Mouse (Mus musculus) right cerebral cortex, adult 2 months (tissue): ENCODE results near the gene Nxn.

Source experiments
- DNase-seq, 2 experiments: peaks; one replicate each; pipeline ENCODE4 v3.0.0; 2021 to 2022; ENCODE audit warnings: low spot score in 2 of 2

Gene Nxn

DNA sequence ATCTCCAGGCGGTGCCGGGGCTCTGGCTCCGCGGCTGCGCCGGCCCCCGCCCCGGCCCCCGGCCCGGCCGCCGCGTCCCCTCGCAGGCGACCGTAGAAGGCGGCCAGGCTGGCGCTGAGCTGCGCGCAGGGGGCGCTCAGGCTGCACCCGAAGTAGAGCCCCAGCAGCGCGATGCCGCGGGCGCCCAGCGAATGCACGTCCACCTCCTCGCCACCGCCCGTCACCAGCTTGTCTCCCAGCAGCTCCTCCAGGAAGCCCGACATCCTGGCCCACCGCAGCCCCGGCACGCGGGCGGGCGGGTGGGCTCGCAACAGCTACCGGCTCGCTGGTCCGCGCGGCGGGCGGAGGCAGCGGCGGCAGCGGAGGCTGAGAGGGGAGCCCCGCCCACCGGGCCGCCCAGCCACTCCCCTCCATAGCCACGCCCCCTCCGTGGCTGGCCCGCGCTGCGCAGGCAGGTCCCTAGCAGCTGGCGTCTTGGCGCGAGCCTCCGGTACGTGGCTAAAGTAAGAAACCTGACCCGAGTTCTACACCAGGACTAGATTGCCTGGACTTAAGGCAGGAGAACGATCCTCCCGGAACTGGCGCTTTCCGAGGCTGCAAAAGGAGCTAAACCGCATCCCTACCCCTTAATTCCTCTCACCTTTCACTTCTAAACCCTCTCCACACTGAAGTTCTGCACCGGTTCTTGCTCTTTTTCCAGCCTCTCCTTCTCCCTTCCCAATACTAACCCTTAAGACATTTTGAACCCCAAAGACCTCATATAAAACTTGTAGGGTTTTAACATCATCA, at the start of gene Nxn:
TSS of gene Nxn (minus strand) at position 343 of the 789 bp plus-strand sequence.
- peak; percentile 73 to 79 for DNase-seq

DNA sequence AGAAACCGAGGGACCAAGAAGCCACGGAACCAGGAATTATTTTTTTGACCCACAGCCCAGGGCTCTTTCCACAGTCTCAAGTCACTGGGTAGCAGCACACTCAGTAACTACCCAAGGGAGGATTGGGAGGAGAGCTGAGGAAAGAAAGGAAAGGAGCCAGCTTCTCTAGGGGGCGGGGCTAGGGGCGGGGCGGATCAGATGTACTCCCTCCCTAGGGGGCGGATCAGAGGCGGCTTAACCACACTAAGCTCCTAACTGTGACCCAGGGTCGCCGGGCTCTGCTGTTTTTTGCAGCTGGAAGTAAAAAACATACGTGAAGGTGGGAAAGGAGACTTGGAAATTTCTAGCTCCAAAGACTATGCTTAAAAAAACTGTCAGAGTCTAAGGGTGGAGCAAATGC, 47.3 kb upstream of the Nxn start:
- no peak for DNase-seq

DNA sequence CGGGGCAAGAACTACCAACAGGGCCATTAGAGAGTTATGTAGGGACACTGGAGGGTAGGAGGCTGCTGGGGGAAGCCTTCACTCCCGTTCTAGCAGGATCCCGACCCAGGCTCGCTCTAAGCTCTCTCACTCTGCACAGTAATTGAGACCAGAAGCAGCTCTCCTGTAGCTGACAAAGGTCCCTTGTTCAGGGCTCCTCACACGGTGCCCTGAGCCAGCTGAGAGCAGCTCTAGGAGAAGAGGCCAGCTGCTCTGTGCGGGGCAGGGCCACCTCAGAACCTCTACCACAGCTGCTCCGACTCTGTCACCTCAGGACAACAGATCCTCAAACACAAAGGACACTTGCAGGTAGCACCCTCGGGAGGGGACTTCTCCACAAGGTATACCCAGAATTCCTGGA, 46.5 kb upstream of the Nxn start:
- no peak for DNase-seq

DNA sequence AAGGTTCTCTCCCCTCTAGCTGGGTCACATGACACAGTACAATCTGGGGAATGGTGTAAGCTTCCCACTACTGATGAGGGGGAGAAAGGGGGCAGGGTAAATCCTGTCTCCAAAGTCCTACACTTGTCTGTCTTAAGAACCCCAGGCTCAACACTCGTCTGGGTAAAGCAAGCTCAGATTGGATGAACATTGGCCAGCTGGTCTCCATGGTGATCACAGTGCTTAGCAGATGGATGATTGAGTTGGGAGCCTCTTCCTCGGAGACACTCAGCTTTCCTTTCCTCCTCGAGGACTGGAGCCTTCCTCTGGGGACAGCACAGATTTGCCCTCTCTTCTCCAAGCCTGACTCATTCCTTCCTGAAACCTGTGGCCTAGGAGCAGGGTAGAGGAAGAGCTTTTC, 40.7 kb upstream of the Nxn start:
- peak; percentile 55 to 69 for DNase-seq

DNA sequence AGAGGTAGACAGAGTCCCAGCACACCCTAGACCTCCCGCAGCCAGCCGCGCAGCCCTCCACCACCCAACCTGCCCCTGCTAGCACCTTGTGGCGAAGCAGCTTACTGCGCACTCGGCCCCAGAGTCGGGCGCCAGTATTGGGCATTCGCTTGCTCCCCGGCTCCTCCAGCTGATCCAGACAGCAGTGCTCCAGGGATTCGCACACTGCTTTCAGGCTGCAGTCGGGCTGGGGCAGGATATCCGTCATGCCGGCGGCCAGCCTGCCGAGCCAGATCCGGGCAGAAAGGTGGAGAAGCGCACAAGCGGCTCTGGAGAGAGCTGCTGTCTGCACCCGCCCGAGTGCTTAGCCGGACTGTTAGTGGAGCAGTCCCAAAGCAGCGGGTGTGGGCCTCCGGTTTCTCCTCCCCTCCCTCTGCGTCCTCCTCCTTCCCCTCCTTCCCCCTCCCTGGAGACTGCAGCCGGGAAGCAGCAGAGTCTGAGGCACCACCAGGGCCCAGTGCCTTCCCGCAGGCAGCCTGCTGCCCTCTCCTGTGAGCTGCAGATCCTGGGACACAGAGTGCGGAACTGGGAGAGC, 38.0 kb upstream of the Nxn start:
- DNase-seq = no peak

DNA sequence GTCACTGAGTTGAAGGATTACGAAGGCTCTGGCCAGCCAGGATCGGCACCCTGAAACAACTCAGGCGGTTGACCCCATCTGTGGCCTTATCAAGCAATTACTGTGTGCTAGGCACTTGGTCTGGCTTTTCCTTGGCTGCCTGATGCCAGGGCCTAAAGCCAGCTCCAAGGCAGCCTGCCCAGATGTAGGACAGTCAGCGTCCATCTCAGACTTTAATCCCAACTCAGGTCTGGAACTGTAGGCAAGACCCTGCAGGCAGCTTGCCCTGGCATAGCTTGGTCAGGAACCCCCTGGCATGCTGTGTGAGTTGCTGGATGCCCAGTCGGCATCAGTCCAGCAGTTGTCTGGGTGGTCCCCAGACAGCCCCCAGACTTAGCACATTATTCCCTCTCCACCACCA, 37.1 kb upstream of the Nxn start:
- no peak for DNase-seq

DNA sequence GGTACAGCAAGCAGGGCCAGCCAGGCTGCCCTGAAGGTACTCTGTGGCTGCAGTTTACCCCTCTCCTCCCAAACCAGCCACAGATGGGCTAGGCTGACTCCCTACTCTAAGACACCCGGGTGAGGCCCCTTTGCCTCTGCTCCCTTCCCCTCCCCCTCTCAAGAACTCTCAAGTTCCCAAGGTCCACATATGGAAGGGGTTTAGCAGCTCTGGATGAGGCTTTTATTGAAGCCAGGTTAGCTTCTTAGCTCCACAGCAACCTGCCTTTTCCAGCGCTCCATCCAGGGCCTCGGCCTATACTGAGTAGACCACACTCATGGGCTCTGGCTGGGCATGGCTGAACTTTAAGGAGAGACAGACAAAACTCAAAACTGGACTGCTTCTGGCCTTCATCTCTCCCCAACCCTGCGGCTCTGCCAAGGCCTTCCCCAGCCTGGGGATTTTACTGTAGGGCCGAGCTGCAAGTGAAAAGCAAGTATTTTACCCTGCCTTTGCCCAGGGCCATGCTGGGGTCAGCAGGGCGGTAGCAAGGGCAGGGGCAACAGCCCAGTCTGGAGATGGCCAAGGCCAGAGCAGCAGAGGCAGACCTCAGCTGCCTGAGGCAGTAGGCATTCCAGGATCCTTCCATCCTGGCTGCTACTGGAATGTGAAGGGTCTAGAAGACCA, 31.2 kb upstream of the Nxn start:
- DNase-seq = no peak

DNA sequence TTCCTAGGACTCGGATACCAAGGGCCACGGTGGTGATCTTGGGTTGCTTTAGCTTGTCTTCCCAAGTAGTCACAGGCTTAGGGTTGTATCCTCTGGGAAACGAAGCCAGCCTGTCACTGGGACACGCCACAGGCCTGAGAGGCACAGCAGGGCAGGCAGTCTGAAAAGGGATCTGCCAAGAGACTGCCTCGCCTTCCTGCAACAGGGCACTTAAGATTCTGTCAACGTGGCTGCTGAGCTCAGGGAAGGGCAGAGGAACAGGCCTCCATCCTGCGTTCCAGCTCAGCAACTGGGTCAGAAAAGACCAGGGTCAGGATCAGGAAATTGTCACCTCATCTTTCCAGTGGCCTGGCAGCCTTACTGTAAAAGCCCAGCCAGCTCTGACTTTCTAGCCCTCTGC, 30.6 kb upstream of the Nxn start:
- no peak for DNase-seq

DNA sequence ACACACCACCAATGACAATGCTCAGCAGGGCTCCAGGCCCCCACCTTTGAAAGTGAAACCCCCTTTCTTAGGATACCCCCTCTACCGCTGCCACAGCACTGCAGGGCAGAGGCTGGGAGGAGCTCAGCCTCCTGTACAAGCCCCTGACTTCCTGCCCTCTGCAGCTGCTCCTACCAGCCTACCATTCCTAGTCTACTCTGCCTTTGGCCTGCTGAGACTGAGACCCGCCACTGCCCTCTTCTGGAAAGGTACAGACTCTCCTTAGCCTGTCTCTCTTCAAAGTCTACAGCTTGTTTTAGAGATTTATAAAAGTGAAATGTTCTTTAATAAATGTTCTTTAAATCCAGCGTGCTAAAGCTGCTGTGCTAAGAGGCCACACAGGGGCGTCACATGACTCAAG, 30.1 kb upstream of the Nxn start:
- no peak for DNase-seq

DNA sequence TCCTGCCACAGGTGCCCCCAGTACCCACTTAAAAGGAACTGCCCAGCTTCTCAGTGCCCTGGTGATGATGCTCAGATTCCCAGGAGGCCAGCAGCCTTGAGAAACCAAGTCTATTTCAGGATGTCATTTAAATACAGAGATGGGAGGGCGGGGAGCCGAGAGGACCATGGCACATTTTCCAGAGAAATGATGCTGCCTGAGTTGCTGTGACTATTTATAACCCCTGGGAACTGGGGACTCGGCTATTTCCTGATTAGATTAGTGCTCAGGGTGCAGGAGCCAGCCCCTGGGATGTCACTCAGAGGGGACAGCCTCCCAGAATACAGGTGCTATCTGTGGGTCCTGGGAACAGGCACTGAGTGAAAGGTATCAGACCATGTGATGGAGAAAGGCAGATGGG, 28.8 kb upstream of the Nxn start:
- no peak for DNase-seq

DNA sequence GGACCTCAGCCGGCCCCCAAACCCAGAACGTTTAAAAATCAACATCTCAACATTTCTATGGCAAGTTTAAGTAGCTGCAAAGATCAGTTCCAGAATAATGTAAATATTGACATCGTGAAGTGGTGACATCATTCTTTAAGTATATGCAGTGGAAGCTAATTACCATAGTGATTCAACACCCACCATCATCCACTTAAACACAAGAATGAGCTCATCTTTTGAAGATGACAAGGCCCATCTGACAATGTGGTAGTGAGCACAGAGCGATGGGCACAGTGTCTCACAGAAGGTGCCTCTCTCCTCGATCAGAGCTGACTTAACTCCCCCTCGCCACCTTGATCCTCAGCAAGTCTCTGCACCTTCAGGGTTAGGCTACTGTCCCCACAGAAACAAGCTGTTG, 26.8 kb upstream of the Nxn start:
- DNase-seq = no peak

DNA sequence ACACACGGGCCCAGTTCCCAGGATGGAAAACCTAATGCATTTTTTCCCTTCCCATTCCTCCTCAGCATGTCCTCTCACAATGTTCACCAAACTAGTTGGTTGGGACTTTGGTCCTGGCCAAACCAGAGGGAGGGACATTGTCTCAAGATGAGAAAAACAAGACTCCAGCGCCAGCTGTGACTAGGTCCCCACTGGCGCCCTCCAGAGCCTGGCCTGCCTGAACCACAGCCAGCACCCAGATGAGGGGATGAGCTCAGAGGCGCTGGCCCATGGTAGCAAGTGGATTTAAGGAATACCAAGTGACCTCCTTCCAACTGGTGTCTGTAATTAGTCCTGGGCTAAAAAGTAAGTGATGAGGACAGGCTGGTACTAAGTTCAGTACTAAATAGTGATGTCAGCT, 22.0 kb upstream of the Nxn start:
- DNase-seq = no peak

DNA sequence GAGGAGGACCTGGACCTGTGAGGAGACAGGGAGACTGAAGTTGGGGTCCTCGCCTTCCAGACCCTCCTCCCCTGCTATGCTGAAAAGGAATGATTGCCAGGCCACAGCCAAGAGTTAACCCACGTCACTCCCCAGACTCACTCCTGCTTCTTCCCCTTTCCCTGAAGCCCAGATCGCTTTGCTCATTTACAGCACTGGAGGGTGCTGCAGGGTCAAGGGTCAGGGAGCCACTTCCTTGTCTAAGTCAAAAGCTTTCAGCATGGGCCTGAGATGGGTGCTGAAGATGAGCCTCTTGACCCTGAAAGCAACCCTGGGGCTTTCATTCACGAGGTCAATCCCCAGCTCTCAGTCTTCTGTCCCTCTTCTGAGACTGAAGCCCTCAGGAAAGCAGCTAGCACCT, 20.2 kb upstream of the Nxn start:
- no peak for DNase-seq

DNA sequence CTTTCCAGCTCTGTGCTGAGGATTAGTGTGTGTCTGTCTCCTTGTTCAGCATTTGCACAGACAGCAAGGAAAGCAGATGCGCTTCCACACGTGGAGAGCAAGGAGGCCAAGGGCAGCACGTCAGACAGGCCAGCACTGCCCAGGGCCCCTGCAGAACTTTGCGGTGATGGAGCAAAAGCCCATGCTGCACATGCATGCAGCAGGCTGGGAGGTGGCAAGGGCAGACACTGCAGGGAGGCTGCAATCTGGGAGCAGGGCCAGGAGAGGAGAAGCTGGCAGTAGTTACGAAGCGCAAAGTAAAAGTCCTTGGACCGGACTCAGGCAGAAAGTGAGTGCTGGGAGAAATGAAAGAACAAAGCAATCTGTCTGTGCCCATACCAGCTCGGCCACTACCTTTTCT, 19.5 kb upstream of the Nxn start:
- DNase-seq = peak in 1 of 2 experiments; percentile 64

DNA sequence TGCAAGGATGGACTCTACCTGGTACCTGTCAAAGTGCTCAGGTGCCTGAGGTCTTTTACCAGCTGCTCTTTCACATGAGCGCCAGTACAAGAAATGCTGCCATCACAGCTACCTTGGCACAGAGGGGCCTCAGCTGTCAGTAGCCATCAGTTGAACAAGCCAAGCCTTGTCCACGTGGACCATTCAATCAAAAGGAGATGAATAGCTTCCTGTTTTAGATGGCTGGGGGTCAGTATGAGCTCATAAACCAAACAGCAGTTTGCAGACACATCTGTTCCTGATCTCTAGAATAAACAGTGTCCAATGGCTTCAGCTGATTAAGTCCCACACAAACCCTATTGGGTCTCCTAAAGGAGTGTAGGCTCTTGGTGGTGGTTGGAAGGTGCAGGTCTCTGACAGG, 17.0 kb upstream of the Nxn start:
- no peak for DNase-seq

DNA sequence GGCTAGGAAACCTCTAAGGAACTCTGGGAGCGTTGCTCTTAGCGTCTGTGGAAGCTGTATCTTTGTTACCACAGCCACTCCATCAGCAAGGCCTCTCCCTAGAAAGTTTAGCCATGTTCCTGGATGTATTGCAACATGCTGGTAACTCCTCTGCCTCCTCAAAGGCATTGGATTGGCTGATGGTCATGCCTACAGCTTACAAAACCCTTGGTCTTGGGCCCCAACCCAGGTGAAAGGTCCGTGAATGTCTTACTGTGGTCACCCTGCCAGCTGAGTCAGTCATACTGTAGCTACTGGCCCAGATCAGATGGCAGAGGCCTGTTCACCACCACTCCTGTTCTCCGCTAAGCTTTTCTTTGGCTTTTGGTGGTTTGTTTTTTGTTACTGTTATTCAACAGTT, 16.1 kb upstream of the Nxn start:
- no peak for DNase-seq

DNA sequence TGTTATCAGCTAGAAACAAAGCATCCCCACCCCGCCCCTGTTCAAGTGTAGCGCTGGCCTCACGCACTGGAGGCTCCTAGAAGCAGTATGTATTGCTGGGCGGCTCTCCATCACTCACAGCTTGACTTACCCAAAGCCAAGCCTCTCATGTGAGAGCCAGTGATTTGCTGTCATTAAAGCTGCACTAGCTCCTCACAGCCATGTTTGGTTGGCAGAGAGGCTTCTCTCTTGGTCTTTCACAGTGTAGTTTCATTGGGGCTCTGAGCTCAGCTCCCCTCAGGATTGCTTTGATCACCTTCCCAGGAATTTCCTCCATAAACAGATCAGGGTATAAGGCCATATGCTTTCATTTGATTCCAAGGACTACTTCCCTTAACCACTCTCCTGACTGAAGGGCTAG, 14.3 kb upstream of the Nxn start:
- DNase-seq = peak in 1 of 2 experiments; percentile 5

DNA sequence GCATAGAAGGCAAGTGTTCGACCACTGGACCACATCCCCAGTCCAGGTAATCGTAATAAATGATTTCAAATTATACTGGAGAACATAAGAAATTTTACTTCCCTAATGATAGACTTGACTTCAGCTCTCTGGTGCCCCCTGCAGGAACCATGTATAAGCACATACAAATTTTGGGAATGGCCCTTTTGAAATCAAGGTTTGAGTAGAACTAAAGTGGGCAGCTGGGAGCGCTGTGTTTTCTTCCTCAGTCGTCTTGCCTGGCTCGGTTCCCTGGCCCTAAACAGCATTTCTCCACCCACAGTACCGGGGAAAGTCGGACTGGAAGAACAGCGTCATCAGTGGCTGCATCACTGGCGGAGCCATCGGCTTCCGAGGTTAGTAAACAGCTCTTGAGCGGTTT, 11.9 kb upstream of the Nxn start:
- DNase-seq = peak; percentile 70 to 74

DNA sequence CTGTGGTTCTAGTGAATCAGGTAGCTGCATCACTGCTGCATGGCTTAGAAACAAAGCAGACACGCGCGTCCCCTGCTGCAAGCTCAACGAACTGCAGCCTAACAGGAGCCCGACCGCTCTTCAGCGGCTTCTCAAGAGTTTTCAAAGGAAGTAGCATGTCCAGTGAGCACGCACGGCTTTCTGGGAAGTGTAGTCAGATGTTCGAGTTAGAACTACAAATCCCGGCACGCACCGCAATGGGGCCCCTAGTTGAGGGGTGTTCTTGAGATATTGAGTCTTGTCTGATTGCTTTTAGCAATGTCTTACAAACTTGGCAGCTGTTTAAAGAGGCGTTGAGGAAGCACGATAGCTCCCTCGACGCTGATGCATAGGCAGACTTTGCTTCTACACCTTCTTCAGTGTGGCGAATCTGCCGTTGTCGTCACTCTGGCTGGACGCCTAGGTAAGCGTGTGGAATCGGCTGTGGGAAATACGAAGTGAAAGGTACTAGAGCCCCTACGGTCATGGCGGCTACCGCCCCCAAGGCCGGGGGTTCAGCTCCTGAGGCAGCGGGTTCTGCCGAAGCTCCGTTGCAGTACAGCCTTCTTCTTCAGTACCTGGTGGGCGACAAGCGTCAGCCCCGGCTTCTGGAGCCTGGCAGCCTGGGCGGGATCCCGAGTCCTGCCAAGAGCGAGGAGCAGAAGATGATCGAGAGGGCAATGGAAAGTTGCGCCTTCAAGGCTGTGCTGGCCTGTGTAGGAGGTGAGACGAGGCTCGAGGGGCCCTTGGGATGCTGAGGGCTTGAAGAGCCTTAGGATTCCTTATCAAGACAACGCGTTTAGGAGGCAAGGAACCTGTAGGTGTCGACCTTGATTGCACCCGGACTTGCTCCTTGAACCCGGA, 8.0 kb upstream of the Nxn start, which contains the start of gene Timm22:
TSS of gene Timm22 (plus strand) at position 251 of the 882 bp plus-strand sequence.
- peak; percentile 99 to 100 for DNase-seq

DNA sequence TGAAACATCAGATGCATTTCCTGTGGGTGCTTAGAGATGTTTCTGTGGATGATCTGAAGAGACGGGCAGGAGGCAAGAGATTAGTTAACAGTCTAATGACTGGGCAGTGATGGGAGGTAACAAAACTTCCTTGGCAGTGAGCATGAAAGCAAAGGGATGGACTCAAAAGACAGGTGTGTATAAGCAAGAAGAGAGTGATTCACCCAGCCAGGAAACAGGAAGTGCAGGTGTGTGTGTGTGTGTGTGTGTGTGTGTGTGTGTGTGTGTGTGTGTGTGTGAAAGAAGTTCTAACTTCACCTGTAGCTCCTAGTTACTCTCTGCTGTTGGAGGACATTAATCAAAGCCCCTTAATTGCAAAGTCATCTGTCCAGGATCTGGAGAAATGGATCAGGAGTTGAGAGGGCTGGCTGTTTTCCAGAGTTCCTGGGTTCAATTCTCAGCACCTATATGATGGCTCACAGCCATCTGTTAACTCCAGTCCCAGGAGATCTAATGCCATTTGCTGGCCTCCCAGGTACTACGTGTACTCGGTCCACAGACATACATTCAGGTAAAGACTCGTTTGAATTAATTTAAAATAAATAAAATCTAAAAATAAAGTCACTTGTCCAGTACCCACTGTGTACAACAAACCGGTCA, 6.8 kb upstream of the Nxn start:
- DNase-seq = no peak

DNA sequence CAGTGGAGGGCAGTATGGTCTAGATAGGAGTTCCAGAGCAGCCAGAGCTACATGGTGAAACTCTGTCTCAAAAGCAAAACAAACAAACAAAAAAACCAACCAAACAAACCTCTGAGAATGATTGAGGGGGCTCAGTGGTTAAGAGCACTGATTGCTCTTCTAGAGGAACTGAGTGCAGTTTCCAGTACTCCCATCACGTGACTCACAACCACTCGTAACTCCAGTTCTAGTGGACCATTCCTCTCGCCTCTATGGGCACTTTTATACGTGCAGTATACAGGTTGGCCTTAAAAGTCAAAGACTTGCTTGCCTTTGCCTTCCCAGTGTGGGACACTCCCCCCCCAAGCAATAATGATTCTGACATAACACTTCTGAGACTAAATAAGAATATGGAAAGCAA, 6.2 kb upstream of the Nxn start:
- DNase-seq = no peak

DNA sequence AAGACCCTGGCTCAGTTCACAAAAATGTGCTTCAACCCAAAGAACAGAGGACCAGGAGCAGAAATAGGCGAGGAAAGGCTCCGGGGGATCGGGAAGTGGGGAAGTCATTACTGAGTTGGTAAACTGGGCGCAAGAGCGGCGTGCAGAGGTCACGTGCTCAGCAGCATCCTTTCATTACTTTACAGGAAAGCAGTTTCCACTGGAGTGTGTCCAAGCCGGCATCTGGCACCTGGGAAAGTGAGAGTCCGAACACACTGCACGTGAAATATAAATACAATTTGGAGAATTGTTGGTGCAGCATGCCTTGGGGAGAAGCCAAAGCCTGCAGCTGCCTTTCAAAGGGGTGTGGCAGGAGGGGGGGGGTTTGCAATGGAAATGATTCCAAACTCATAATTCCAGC, 2.5 kb upstream of the Nxn start:
- DNase-seq = no peak
